Mouse (Mus musculus): ENCODE results near the gene Aig1. TPM values are rescaled to one million over a fixed set of nuclear protein-coding genes. Genes with fewer than 3 reads are reported as not detected.

Gene Aig1
- polyA plus RNA-seq, 1 experiment from 2014 or later: 81.4 TPM

- no peak overlapping the region for H3K9ac ChIP-seq
- 73% methylated on average over 10 of the region's 10 CpGs for WGBS
- no peak overlapping the region for H3K4me3 ChIP-seq
- no peaks in the 10 kb centered on the region for H3K27me3 ChIP-seq
- no peak for ATAC-seq (ENCODE audit: low read depth)
- no peak overlapping the region for H3K4me2 ChIP-seq
- no peak overlapping the region for H3K27ac ChIP-seq (replicated peaks)
- H3K36me3 ChIP-seq: no peaks in the 10 kb centered on the region
- H3K4me1 ChIP-seq (replicated peaks): peaks cover 2% of the 10 kb centered on the region
- peaks cover 6% of the 10 kb centered on the region; the same call in 1 of the 2 replicates for H3K9me3 ChIP-seq
Observed at GRCm38 (mm10) chr10:13874301-13875037, 5.7 kb upstream of the Aig1 start.

GRCm38 (mm10) chr10:13870531-13870930, 1.8 kb upstream of the Aig1 start:
- no peak overlapping the region for H3K4me3 ChIP-seq
- H3K9me3 ChIP-seq: peaks cover 6% of the 10 kb centered on the region; the same call in 1 of the 2 replicates
- no peak overlapping the region for H3K9ac ChIP-seq
- no peak overlapping the region for H3K27ac ChIP-seq (replicated peaks)
- H3K36me3 ChIP-seq: no peaks in the 10 kb centered on the region
- H3K27me3 ChIP-seq: no peaks in the 10 kb centered on the region
- H3K4me2 ChIP-seq: no peak overlapping the region
- H3K4me1 ChIP-seq (replicated peaks): peaks cover 30% of the 10 kb centered on the region
- WGBS: 82% methylated on average over 3 of the region's 3 CpGs
- ATAC-seq (ENCODE audit: low read depth): no peak

DNA sequence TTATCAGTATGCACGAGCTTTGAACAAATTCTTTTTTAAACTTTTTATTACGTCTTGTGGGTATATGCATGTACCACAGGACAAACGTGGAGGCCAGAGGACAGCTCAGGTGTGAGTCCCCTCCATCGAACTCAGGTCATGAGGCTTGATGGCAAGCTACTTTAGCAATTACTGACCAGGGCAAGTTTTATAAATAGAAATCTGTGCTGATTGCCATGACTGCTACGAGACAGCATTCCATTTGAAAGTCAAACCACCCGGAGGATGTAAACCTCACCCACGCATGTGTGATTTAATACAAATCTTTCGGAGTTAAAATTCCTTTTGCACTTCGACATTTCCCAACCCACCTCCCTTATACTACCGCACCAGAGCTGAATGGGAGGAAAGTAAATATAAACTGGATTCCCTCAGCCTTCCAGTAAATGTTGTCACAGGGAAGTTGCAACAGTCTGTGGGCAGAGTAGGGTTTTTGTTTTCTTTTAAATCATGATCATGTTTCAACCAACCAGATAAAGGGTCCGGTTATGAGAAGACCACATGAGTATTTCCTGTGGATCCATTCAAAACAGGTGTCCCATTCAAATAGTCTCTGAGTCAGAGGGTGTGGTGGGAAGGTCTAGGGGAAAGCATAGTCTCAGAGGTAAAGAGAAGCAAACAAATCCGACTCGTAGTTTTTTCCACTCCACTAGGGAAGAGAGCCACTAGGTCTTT, 699 bp upstream of the Aig1 start:
- Histone ChIP-seq H3K9me3 (peaks cover 6% of the 10 kb centered on the region; the same call in 1 of the 2 replicates), H3K9ac (peak overlapping the region; percentile 88), H3K36me3 (no peaks in the 10 kb centered on the region), H3K4me1 (replicated peaks) (peaks cover 30% of the 10 kb centered on the region), H3K27ac (replicated peaks) (no peak overlapping the region), H3K27me3 (no peaks in the 10 kb centered on the region), H3K4me2 (peak overlapping the region; percentile 66), H3K4me3 (peak overlapping the region; percentile 65)
- WGBS: 51% methylated on average over 13 of the region's 13 CpGs
- peak; percentile 37 for ATAC-seq (ENCODE audit: low read depth)

DNA sequence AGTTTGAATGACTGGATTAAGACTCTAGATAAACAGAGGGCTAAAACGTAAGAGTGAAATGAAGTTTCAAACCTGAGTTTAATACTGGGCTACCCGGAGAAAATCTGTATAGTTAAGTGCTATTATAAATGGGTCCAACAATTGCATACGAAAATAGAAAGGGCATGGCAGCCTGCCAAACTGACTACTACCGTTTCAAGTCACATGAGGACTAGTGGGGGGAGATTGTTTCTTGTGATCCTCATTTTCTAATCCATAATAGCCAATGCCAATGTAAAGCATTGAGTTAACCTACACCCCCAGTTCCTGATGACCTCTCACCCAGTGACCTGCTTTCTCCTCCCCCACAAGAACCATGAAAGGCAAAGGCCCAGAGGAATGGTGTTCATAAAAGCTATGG, 2.4 kb downstream of the Aig1 start:
- Histone ChIP-seq H3K4me3 (no peak overlapping the region), H3K9ac (no peak overlapping the region), H3K27ac (replicated peaks) (no peak overlapping the region), H3K9me3 (no peaks in the 10 kb centered on the region), H3K36me3 (no peaks in the 10 kb centered on the region), H3K4me2 (no peak overlapping the region), H3K27me3 (no peaks in the 10 kb centered on the region), H3K4me1 (replicated peaks) (peaks cover 34% of the 10 kb centered on the region)
- 61% methylated on average over 4 of the region's 4 CpGs for WGBS
- ATAC-seq (ENCODE audit: low read depth): no peak

DNA sequence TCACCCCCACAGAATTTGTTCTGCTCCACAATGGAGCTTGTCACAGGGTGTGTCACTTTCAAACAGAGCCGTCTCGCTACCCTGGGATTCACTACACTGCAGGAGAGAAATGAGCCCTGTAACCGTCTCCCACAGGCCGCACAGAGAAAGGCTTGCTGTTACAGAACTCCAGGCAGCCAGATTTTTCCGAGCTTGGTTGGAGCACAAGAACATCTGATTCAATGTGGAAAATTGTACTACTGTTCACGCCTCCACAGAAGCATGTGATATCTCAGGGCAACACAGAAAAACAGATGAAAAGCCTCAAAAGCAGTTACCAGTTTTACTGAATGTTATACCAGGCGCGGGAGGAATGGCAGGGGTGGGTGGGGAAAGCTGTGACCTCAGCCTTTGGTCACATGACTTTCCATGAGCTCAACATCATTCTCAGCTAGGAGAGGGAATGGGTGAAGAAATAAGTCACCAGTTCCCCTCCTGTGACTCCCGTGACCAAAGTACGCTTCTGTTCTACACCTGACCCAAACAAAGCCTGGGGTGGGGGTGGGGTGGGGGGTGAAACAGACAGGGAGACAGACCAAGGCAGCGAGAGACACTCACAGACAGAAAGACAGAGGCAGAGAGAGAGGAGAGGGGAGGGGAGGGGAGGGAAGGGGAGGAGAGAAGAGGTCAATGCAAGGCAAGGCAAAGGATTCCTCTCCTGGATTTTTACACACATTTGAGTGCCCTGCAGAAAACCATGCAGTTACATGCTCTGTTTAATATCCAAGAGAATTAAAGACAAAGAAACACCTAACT, 7.5 kb downstream of the Aig1 start:
- H3K27me3 ChIP-seq: no peaks in the 10 kb centered on the region
- peak overlapping the region; percentile 78 for H3K27ac ChIP-seq (replicated peaks)
- H3K4me3 ChIP-seq: peak overlapping the region; percentile 24
- H3K9me3 ChIP-seq: no peaks in the 10 kb centered on the region
- ATAC-seq (ENCODE audit: low read depth): peak; percentile 87
- H3K4me1 ChIP-seq (replicated peaks): peaks cover 20% of the 10 kb centered on the region
- 6% methylated on average over 11 of the region's 11 CpGs for WGBS
- H3K36me3 ChIP-seq: no peaks in the 10 kb centered on the region
- peak overlapping the region; percentile 52 for H3K4me2 ChIP-seq
- peak overlapping the region; percentile 47 for H3K9ac ChIP-seq

GRCm38 (mm10) chr10:13856438-13856837, 12.3 kb downstream of the Aig1 start:
- H3K9ac ChIP-seq: no peak overlapping the region
- H3K27me3 ChIP-seq: no peaks in the 10 kb centered on the region
- peaks cover 12% of the 10 kb centered on the region for H3K4me1 ChIP-seq (replicated peaks)
- no peaks in the 10 kb centered on the region for H3K9me3 ChIP-seq
- 87% methylated on average over 7 of the region's 7 CpGs for WGBS
- no peak overlapping the region for H3K4me2 ChIP-seq
- H3K4me3 ChIP-seq: no peak overlapping the region
- no peaks in the 10 kb centered on the region for H3K36me3 ChIP-seq
- no peak overlapping the region for H3K27ac ChIP-seq (replicated peaks)
- no peak for ATAC-seq (ENCODE audit: low read depth)

DNA sequence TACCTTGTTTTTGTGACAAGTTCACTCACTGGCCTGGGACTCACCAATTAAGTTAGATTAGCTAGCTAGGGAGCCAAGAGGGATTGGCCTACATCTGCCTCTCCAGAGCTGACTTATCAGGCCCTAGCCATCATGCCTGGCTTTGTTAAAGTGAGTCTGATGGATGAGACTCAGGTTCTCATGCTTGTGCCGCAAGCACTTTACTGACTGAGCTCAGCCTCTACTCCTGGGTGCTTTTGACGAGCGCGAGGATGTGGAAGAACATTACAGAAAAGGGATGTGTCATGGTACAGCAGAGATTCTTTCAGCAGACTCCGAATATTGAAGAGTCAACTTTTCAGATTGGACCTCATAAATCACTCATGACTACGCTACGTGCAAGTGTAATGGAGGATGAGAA, 12.8 kb downstream of the Aig1 start:
- no peak for ATAC-seq (ENCODE audit: low read depth)
- peaks cover 7% of the 10 kb centered on the region for H3K4me1 ChIP-seq (replicated peaks)
- H3K27me3 ChIP-seq: no peaks in the 10 kb centered on the region
- no peaks in the 10 kb centered on the region for H3K36me3 ChIP-seq
- no peaks in the 10 kb centered on the region for H3K9me3 ChIP-seq
- H3K9ac ChIP-seq: no peak overlapping the region
- 81% methylated on average over 7 of the region's 7 CpGs for WGBS
- no peak overlapping the region for H3K4me3 ChIP-seq
- H3K4me2 ChIP-seq: no peak overlapping the region
- H3K27ac ChIP-seq (replicated peaks): no peak overlapping the region

- Histone ChIP-seq H3K9ac (no peak overlapping the region), H3K36me3 (no peaks in the 10 kb centered on the region), H3K4me2 (no peak overlapping the region), H3K27me3 (no peaks in the 10 kb centered on the region), H3K4me1 (replicated peaks) (peaks cover 8% of the 10 kb centered on the region), H3K4me3 (no peak overlapping the region), H3K9me3 (no peaks in the 10 kb centered on the region), H3K27ac (replicated peaks) (no peak overlapping the region)
- 92% methylated on average over 3 of the region's 3 CpGs for WGBS
- no peak for ATAC-seq (ENCODE audit: low read depth)
Observed at GRCm38 (mm10) chr10:13855111-13855510, 13.7 kb downstream of the Aig1 start.

DNA sequence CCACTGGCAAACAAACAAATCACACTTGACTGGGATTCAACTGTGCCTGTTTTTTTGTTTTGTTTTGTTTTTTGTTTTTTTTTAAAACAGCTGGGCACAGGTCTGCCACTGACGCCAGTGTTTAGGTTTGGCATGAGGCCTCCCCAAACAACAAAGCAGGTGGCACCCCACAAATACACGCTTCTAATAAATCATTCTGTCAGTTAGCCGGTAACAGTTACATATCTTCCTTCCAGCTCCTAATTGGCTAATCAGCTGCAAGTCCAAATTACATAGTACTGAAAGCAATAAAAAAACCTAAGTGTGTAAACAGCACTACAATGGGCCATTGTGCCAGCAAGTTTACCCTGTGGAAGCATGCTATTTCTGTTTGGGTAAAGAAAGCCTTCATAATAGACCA, 18.7 kb downstream of the Aig1 start:
- WGBS: 19% methylated on average over 3 of the region's 3 CpGs
- Histone ChIP-seq H3K27ac (replicated peaks) (no peak overlapping the region; the same call in 1 of the 2 replicates), H3K9me3 (no peaks in the 10 kb centered on the region), H3K4me3 (no peak overlapping the region), H3K4me2 (no peak overlapping the region), H3K27me3 (no peaks in the 10 kb centered on the region), H3K4me1 (replicated peaks) (peaks cover 11% of the 10 kb centered on the region), H3K9ac (no peak overlapping the region), H3K36me3 (no peaks in the 10 kb centered on the region)
- no peak for ATAC-seq (ENCODE audit: low read depth)

- Histone ChIP-seq H3K9ac (no peak overlapping the region), H3K36me3 (no peaks in the 10 kb centered on the region), H3K4me2 (no peak overlapping the region), H3K27me3 (no peaks in the 10 kb centered on the region), H3K27ac (replicated peaks) (no peak overlapping the region), H3K9me3 (no peaks in the 10 kb centered on the region), H3K4me1 (replicated peaks) (peaks cover 11% of the 10 kb centered on the region), H3K4me3 (no peak overlapping the region)
- ATAC-seq (ENCODE audit: low read depth): peak; percentile 65
- WGBS: 24% methylated on average over 2 of the region's 2 CpGs
Observed at GRCm38 (mm10) chr10:13849205-13849604, 19.6 kb downstream of the Aig1 start.

DNA sequence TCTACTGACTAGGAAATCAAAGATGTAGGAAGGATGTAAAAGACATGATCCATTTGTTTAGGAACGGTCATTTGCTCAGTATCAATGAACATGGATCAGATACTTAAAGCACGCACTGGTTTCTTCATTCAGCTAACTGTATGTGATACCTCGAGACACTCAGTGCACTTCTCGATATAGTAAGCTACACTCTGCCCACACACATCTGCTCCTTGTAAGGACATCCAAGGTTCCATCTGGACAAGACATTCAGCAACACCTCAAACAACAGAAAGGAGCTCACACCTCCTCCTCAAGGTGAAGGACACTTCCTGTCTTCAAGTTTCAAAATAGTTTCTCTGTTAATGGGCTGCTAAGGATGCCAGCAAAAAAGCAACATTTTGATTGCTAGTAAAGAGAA, 23.9 kb downstream of the Aig1 start:
- no peak overlapping the region for H3K9ac ChIP-seq
- no peak overlapping the region for H3K4me2 ChIP-seq
- peaks cover 6% of the 10 kb centered on the region for H3K4me1 ChIP-seq (replicated peaks)
- ATAC-seq (ENCODE audit: low read depth): no peak
- no peak overlapping the region for H3K4me3 ChIP-seq
- H3K27me3 ChIP-seq: no peaks in the 10 kb centered on the region
- H3K9me3 ChIP-seq: no peaks in the 10 kb centered on the region
- WGBS: 90% methylated on average over 4 of the region's 4 CpGs
- no peak overlapping the region for H3K27ac ChIP-seq (replicated peaks)
- no peaks in the 10 kb centered on the region for H3K36me3 ChIP-seq

DNA sequence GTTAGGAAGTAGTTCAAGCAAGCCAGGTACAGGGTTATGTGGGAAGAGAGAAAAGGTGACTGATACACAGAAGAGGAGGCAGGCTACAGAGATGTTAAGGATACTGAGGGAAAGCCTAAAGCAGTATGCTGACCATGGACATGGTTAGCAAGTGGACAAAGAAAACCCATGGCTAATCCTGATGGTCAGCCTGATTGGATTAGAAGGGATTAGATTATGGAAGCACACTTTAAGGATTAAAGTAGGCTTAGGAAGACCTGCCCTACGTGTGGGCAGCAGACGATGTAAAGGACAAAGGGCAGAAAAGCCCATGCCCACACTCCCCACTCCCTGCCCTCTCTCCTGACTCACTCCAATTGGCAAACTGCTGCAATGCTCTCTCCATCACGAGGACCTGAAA, 25.0 kb downstream of the Aig1 start:
- Histone ChIP-seq H3K4me1 (replicated peaks) (0 out of 2 replicates have a peak, but pooled peaks cover 4% of the 10 kb centered on the region), H3K36me3 (no peaks in the 10 kb centered on the region), H3K4me2 (no peak overlapping the region), H3K9ac (no peak overlapping the region), H3K27ac (replicated peaks) (no peak overlapping the region), H3K27me3 (no peaks in the 10 kb centered on the region), H3K4me3 (no peak overlapping the region), H3K9me3 (no peaks in the 10 kb centered on the region)
- 84% methylated on average over 3 of the region's 3 CpGs for WGBS
- ATAC-seq (ENCODE audit: low read depth): no peak

Measured in neural tube, embryonic 13.5 days (tissue).